Mouse (Mus musculus) forebrain, embryonic 15.5 days (tissue): ENCODE results near the gene Sass6. TPM values are rescaled to one million over a fixed set of nuclear protein-coding genes. Genes with fewer than 3 reads are reported as not detected.
A peak's percentile ranks its signal among the peaks of the same experiment; 100 is the strongest.
"Not testable (repeated sequence)": the region's sequence is repeated elsewhere in the genome, so short reads cannot be mapped to it uniquely, and the experiment has no call there.

ENCODE experiments used
- ATAC-seq: fragments of 200-750 bp; cut with Nextera tagmentation; replicated peaks from 2 replicates; pipeline ENCODE4 v1.8.0; 2017; ENCODE audit warnings: mild to moderate bottlenecking, moderate TSS enrichment, moderate library complexity
- H3K27ac ChIP-seq: fragments of 300-500 bp; sonication (generic); replicated peaks from 2 replicates; pipeline ENCODE4 v1.5.1; 2015; ENCODE audit warnings: mild to moderate bottlenecking, inconsistent platforms
- H3K27me3 ChIP-seq: fragments of 300-500 bp; sonication (generic); 2 replicates; pipeline ENCODE4 v1.6.1; 2015; ENCODE audit warnings: inconsistent platforms
- H3K36me3 ChIP-seq: fragments of 300-500 bp; sonication (generic); 2 replicates; pipeline ENCODE4 v1.6.1; 2015; ENCODE audit warnings: mild to moderate bottlenecking, inconsistent platforms
- H3K4me1 ChIP-seq: fragments of 300-500 bp; sonication (generic); 2 replicates; pipeline ENCODE4 v1.6.1; 2015; ENCODE audit warnings: inconsistent platforms
- H3K4me2 ChIP-seq: fragments of 300-500 bp; sonication (generic); replicated peaks from 2 replicates; pipeline ENCODE4 v1.6.1; 2015; ENCODE audit warnings: mild to moderate bottlenecking, inconsistent platforms
- H3K4me3 ChIP-seq: fragments of 300-500 bp; sonication (generic); 2 replicates; pipeline ENCODE4 v1.5.1; 2015; ENCODE audit warnings: mild to moderate bottlenecking, inconsistent platforms
- H3K9ac ChIP-seq: fragments of 300-500 bp; sonication (generic); replicated peaks from 2 replicates; pipeline ENCODE4 v1.6.1; 2015; ENCODE audit warnings: mild to moderate bottlenecking, inconsistent platforms
- H3K9me3 ChIP-seq: fragments of 300-500 bp; sonication (generic); 2 replicates; pipeline ENCODE4 v1.6.1; 2016; ENCODE audit warnings: inconsistent platforms
- WGBS: fragments of 180-500 bp; shearing (Covaris S2); methylation state at CpG from one replicate; pipeline ENCODE4 v1.1.7; 2015; ENCODE audit warnings: mixed read lengths; 5-methylcytosine and 5-hydroxymethylcytosine counted together
- polyA plus RNA-seq: library from polyadenylated mRNA; unstranded; fragments of >200 nt; fragmentation: Nextera tagmentation; extraction: Ambion mirVana; gene quantifications from 2 replicates; pipeline ENCODE4 v1.2.1, GENCODE M21; 2015

The Sass6 gene
- polyA plus RNA-seq, 1 experiment from 2014 or later, result 20.1 TPM

DNA sequence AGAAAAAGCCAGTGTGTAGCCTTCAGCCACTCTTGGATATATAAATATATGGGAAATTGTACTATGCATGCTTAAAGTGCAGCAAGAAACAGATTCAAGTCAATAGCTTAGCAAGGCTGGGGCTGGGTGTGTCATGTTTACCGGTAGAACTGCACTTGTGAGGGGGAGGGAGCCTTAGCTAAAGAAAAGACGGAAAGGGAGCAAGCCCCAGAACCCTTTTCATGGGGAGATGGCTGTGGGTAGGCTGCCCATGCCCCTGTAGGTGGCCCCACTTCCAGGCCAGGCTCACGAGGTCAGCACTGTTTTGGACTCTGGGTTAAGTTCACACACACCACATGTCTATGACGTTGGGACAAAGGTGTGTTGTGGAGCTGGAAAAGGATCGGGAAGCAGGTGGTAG lies 41.0 kb downstream of the Sass6 start:
- no peaks in the 10 kb centered on the region for H3K9me3 ChIP-seq
- ATAC-seq, result no peak
- H3K27me3 ChIP-seq, result no peaks in the 10 kb centered on the region
- H3K4me1 ChIP-seq, result no peaks in the 10 kb centered on the region
- no peak overlapping the region for H3K4me3 ChIP-seq
- no peak overlapping the region for H3K9ac ChIP-seq
- H3K36me3 ChIP-seq, result peaks cover 84% of the 10 kb centered on the region
- no peak overlapping the region; the same call in 1 of the 2 replicates for H3K27ac ChIP-seq
- no peak overlapping the region for H3K4me2 ChIP-seq
- WGBS, result 61% methylated on average over 5 of the region's 5 CpGs

DNA sequence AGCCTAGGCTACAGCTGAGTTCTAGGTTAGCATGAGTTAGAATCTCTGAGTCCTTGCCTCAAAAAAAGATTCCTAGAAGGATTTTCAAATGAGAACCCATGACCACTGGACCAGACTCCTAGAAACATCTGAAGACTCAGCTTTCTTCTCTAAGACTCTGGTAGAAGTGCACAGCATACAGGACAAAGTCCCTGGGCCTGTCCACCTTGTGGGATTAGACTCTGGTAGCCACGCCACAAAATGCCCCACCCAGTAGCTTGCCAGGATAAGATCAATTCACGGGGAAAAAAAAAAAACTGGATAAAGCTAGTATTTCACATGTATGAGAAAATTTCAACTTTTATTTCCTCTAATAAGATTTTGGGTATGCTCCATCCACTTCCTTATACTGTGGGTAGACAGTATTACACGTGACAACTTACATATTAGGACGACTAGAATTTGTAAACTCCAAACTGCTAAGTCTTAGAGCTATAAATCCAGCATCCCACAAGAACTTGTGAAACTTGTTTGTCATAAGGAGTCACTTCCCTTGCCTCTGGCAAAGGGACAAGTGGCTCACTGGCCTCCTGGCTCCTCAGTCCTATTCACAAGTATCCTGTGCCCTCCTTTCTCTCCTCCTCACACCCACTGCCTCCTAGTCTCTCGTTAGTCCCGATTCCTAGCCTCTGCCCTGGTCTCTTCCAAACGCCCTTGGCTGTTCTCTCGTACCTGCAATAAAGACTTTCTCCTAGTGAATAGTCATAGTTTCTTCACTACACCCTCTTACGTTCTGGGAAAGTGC lies 43.1 kb downstream of the Sass6 start:
- no peak overlapping the region for H3K9ac ChIP-seq
- H3K4me3 ChIP-seq, result no peak overlapping the region
- no peaks in the 10 kb centered on the region for H3K4me1 ChIP-seq
- 86% methylated on average over 9 of the region's 9 CpGs for WGBS
- no peak overlapping the region for H3K27ac ChIP-seq
- H3K36me3 ChIP-seq, result peaks cover 91% of the 10 kb centered on the region
- no peak for ATAC-seq
- H3K4me2 ChIP-seq, result no peak overlapping the region
- no peaks in the 10 kb centered on the region for H3K27me3 ChIP-seq
- no peaks in the 10 kb centered on the region for H3K9me3 ChIP-seq

- Histone ChIP-seq H3K4me1 (no peaks in the 10 kb centered on the region), H3K4me2 (no peak overlapping the region), H3K9ac (no peak overlapping the region), H3K27me3 (no peaks in the 10 kb centered on the region), H3K36me3 (peaks cover 90% of the 10 kb centered on the region), H3K27ac (no peak overlapping the region), H3K9me3 (no peaks in the 10 kb centered on the region), H3K4me3 (no peak overlapping the region)
- 90% methylated on average over 7 of the region's 7 CpGs for WGBS
- ATAC-seq, result no peak
Observed at GRCm38 (mm10) chr3:116638572-116638971, 43.8 kb downstream of the Sass6 start.

- H3K4me1 ChIP-seq, result no peaks in the 10 kb centered on the region
- no peaks in the 10 kb centered on the region for H3K9me3 ChIP-seq
- H3K27me3 ChIP-seq, result no peaks in the 10 kb centered on the region
- H3K4me3 ChIP-seq, result no peak overlapping the region
- WGBS, result 90% methylated on average over 1 of the region's 1 CpGs
- no peak for ATAC-seq
- no peak overlapping the region for H3K27ac ChIP-seq
- no peak overlapping the region for H3K4me2 ChIP-seq
- H3K36me3 ChIP-seq, result peaks cover 86% of the 10 kb centered on the region
- no peak overlapping the region for H3K9ac ChIP-seq
Observed at GRCm38 (mm10) chr3:116640024-116640423, 45.2 kb downstream of the Sass6 start.

DNA sequence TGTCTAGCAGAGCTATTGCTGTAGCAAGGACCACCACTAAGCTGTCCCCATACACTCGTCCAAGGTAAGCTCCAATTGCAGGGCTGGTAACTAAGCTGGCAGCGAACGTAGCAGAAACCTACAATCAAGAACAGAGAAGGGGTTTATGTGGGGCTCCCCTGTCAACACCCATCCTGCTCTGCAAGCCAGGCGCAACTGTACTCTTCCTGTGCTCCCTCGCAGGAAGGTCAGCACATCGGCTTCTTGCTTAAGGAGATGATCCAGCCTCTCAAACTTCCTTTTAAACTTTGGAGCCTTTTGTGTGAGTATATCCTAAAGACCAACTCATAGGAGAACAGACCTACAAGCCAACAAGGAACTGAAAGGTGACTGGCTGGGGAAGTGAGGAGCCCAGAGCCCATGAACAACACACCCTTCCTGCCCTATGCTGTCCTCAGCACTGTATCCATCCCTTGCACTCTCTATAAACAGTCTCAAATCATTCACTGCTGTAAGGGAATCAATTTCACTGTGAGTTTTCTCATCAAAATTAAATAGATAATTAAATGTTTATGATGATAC lies 47.1 kb downstream of the Sass6 start:
- Histone ChIP-seq H3K27me3 (no peaks in the 10 kb centered on the region), H3K9ac (no peak overlapping the region), H3K4me1 (no peaks in the 10 kb centered on the region), H3K9me3 (no peaks in the 10 kb centered on the region), H3K27ac (no peak overlapping the region), H3K36me3 (peaks cover 85% of the 10 kb centered on the region), H3K4me2 (no peak overlapping the region), H3K4me3 (no peak overlapping the region)
- WGBS, result 94% methylated on average over 6 of the region's 6 CpGs
- ATAC-seq, result no peak

DNA sequence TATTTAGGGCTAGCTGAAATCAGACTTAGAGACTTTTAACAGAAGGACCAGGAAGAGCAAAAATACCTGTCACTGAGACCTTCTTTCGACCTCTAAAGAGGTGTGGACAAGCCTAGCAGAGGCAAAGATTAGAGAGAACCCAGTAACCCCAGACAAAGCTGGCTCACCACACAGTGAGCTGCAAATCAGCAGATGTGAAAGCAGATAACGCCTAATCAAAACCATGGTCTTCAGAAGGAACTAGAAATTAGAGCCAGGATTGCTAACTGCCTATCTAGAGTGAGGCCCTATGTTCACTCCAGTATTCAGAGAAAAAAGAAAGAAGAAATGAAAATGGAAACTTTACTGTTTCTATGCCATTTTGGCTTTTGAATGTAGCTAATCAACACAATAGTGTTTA lies 47.6 kb downstream of the Sass6 start:
- no peaks in the 10 kb centered on the region for H3K27me3 ChIP-seq
- no peak overlapping the region for H3K27ac ChIP-seq
- no peaks in the 10 kb centered on the region for H3K4me1 ChIP-seq
- peaks cover 82% of the 10 kb centered on the region for H3K36me3 ChIP-seq
- no peak for ATAC-seq
- 98% methylated on average over 2 of the region's 2 CpGs for WGBS
- no peaks in the 10 kb centered on the region for H3K9me3 ChIP-seq
- H3K9ac ChIP-seq, result no peak overlapping the region
- H3K4me3 ChIP-seq, result no peak overlapping the region
- H3K4me2 ChIP-seq, result no peak overlapping the region

GRCm38 (mm10) chr3:116646387-116646786 lies 51.6 kb downstream of the Sass6 start:
- ATAC-seq, result no peak
- H3K4me3 ChIP-seq, result no peak overlapping the region
- 85% methylated on average over 1 of the region's 1 CpGs for WGBS
- no peak overlapping the region for H3K9ac ChIP-seq
- H3K27ac ChIP-seq, result no peak overlapping the region
- no peaks in the 10 kb centered on the region for H3K27me3 ChIP-seq
- H3K4me2 ChIP-seq, result no peak overlapping the region
- no peaks in the 10 kb centered on the region for H3K9me3 ChIP-seq
- no peaks in the 10 kb centered on the region for H3K4me1 ChIP-seq
- peaks cover 48% of the 10 kb centered on the region for H3K36me3 ChIP-seq

- Histone ChIP-seq H3K27ac (no peak overlapping the region), H3K27me3 (no peaks in the 10 kb centered on the region), H3K4me2 (no peak overlapping the region), H3K36me3 (peaks cover 30% of the 10 kb centered on the region), H3K9me3 (no peaks in the 10 kb centered on the region), H3K4me3 (no peak overlapping the region), H3K9ac (no peak overlapping the region), H3K4me1 (peaks cover 17% of the 10 kb centered on the region)
- ATAC-seq, result no peak
- 96% methylated on average over 7 of the region's 7 CpGs for WGBS
Observed at GRCm38 (mm10) chr3:116648805-116649204, 54.0 kb downstream of the Sass6 start.

- H3K9ac ChIP-seq, result no peak overlapping the region
- H3K4me2 ChIP-seq, result no peak overlapping the region
- WGBS, result 96% methylated on average over 9 of the region's 9 CpGs
- H3K4me1 ChIP-seq, result peaks cover 17% of the 10 kb centered on the region
- no peak overlapping the region for H3K27ac ChIP-seq
- no peak overlapping the region for H3K4me3 ChIP-seq
- no peaks in the 10 kb centered on the region for H3K27me3 ChIP-seq
- H3K9me3 ChIP-seq, result no peaks in the 10 kb centered on the region
- ATAC-seq, result no peak
- peaks cover 15% of the 10 kb centered on the region for H3K36me3 ChIP-seq
Observed at GRCm38 (mm10) chr3:116650698-116651097, 55.9 kb downstream of the Sass6 start.

GRCm38 (mm10) chr3:116652033-116652446 lies 57.3 kb downstream of the Sass6 start:
- H3K27me3 ChIP-seq, result no peaks in the 10 kb centered on the region
- H3K27ac ChIP-seq, result no peak overlapping the region
- no peak overlapping the region for H3K4me3 ChIP-seq
- H3K36me3 ChIP-seq, result peaks cover 3% of the 10 kb centered on the region; the same call in 1 of the 2 replicates
- WGBS, result 34% methylated on average over 3 of the region's 3 CpGs
- no peaks in the 10 kb centered on the region for H3K9me3 ChIP-seq
- no peak overlapping the region for H3K4me2 ChIP-seq
- peak; percentile 63; the same call in 1 of the 2 replicates for ATAC-seq
- H3K9ac ChIP-seq, result no peak overlapping the region
- peaks cover 18% of the 10 kb centered on the region for H3K4me1 ChIP-seq

DNA sequence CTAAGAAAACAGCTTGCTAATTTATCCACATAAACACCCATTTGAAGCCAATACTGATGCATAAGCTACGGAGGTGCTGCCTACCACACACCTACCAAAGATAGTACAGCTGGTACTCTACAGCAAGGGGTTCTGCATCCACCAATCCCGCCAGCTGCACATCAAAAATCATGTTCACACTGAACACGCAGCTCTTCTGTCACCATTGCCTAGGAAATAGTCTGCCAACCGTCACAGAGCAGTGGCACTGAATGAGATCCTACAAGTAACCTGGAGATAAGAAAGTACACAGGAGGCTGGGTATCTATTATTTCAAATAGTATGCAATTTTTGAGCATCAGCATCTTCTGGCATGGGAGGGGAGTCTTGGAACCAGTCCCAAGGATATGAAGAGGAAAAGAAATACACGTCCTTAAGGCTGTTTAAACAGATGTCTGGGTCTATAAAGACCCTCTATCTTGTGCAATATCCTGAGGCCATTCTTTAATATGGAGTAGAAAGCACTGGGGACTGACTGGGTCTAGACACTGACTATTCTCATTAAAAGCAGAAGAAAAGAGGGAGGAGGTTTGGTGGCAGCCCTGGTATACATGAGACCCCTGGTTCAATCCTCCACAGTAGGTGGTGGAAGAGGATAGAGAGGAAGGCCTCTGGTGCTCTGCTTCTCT lies 58.6 kb downstream of the Sass6 start:
- Histone ChIP-seq H3K36me3 (no peaks in the 10 kb centered on the region), H3K27me3 (no peaks in the 10 kb centered on the region), H3K9me3 (no peaks in the 10 kb centered on the region), H3K9ac (no peak overlapping the region), H3K4me3 (no peak overlapping the region), H3K4me1 (peaks cover 27% of the 10 kb centered on the region), H3K4me2 (no peak overlapping the region), H3K27ac (no peak overlapping the region)
- 61% methylated on average over 5 of the region's 5 CpGs for WGBS
- no peak for ATAC-seq

DNA sequence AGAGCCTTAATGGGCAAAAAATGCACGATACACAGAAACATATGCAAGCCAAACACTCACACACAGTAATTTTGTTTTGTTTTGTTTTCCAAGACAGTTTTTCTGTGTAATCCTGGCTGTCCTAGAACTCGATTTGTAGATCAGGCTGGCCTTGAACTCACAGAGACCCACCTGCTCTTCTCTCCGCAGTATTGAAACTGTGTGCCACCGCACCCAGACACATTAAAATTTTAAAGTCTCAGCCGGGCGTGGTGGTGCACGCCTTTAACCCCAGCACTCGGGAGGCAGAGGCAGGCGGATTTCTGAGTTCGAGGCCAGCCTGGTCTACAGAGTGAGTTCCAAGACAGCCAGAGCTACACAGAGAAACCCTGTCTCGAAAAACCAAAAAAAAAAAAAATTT lies 59.3 kb downstream of the Sass6 start:
- 96% methylated on average over 11 of the region's 11 CpGs for WGBS
- H3K4me1 ChIP-seq, result peaks cover 32% of the 10 kb centered on the region
- not testable (repeated sequence) for ATAC-seq, H3K36me3 ChIP-seq, H3K9me3 ChIP-seq, H3K27ac ChIP-seq, H3K27me3 ChIP-seq, H3K4me2 ChIP-seq, H3K4me3 ChIP-seq, H3K9ac ChIP-seq
